Mouse (Mus musculus) spleen, adult 2 months (tissue): ENCODE results near the gene Sirpa.

Experiments
- CTCF ChIP-seq: fragments of 200-500 bp; IDR thresholded peaks from 2 replicates; pipeline ENCODE4 v1.5.1; 2011; ENCODE audit warnings: mild to moderate bottlenecking, inconsistent platforms; ENCODE audit not compliant: insufficient read depth, insufficient read length, insufficient replicate concordance; ENCODE audit errors: extremely low read depth
- POLR2A ChIP-seq: fragments of 200-500 bp; IDR thresholded peaks from 2 replicates; pipeline ENCODE4 v1.6.1; 2011; ENCODE audit warnings: low read depth, low read length, inconsistent platforms

GRCm38 (mm10) chr2:129575113-129575512 lies 17.5 kb upstream of the Sirpa start:
- TF ChIP-seq POLR2A (no peak), CTCF (no peak)
